Mouse (Mus musculus) small intestine, adult 2 months (tissue): Measurements from ENCODE around the gene Slc35b3.

Experiments used
- CTCF ChIP-seq: fragments of 200-500 bp; IDR thresholded peaks from 2 replicates; pipeline ENCODE4 v1.5.1; 2012; ENCODE audit warnings: low read depth, mild to moderate bottlenecking, control low read depth, inconsistent platforms, low read length, moderate library complexity, mixed read lengths; ENCODE audit not compliant: insufficient replicate concordance, insufficient read length; ENCODE audit errors: extremely low read depth
- POLR2A ChIP-seq: fragments of 200-500 bp; IDR thresholded peaks from 2 replicates; pipeline ENCODE4 v1.6.1; 2012; ENCODE audit warnings: low read depth, mild to moderate bottlenecking, control low read depth, inconsistent platforms, low read length, moderate library complexity

GRCm38 (mm10) chr13:38935856-38936446, 24.7 kb downstream of the Slc35b3 start:
- TF ChIP-seq CTCF (no peak), POLR2A (no peak)
